Mouse (Mus musculus) testis, adult 2 months (tissue): ENCODE measurements around the gene Lpar3. TPM values are rescaled to one million over a fixed set of nuclear protein-coding genes. Genes with fewer than 3 reads are reported as not detected.

ENCODE experiments used
- H3K27ac ChIP-seq: fragments of 200-500 bp; 2 replicates; pipeline ENCODE4 v1.5.1; 2012; ENCODE audit warnings: low read depth, low read length; ENCODE audit not compliant: control insufficient read depth, insufficient read depth
- H3K27me3 ChIP-seq: fragments of 200-500 bp; 2 replicates; pipeline ENCODE4 v1.6.1; 2012; ENCODE audit warnings: mild to moderate bottlenecking, low read length, moderate library complexity; ENCODE audit not compliant: control insufficient read depth, insufficient read depth
- H3K36me3 ChIP-seq: fragments of 200-500 bp; 2 replicates; pipeline ENCODE4 v1.6.1; 2012; ENCODE audit warnings: mild to moderate bottlenecking, low read length; ENCODE audit not compliant: control insufficient read depth, insufficient read depth
- H3K4me1 ChIP-seq: fragments of 200-500 bp; 2 replicates; pipeline ENCODE4 v1.6.1; 2012; ENCODE audit warnings: low read length; ENCODE audit not compliant: control insufficient read depth, insufficient read depth
- H3K4me3 ChIP-seq: fragments of 200-500 bp; 2 replicates; pipeline ENCODE4 v1.5.1; 2012; ENCODE audit warnings: low read depth, mild to moderate bottlenecking, low read length, moderate library complexity, mixed read lengths; ENCODE audit not compliant: control insufficient read depth
- CTCF ChIP-seq: fragments of 200-500 bp; IDR thresholded peaks from 2 replicates; pipeline ENCODE4 v1.5.1; 2012; ENCODE audit warnings: low read depth, mild to moderate bottlenecking, inconsistent platforms, low read length, moderate library complexity; ENCODE audit not compliant: control insufficient read depth, insufficient read depth, insufficient replicate concordance
- POLR2A ChIP-seq: fragments of 200-500 bp; IDR thresholded peaks from 2 replicates; pipeline ENCODE4 v1.6.1; 2012; ENCODE audit warnings: low read depth, mild to moderate bottlenecking, inconsistent platforms, low read length, moderate library complexity; ENCODE audit not compliant: control insufficient read depth
- polyA plus RNA-seq: library from polyadenylated mRNA; depleted of rRNA; stranded (reverse); fragments of >200 nt; gene quantifications from 2 replicates; pipeline ENCODE4 v1.2.3, GENCODE M21; 2012

The Lpar3 gene
- polyA plus RNA-seq, 1 experiment = 27.0 TPM

GRCm38 (mm10) chr3:146184992-146185657 lies 35.6 kb upstream of the Lpar3 start:
- H3K4me3 ChIP-seq = no peak overlapping the region
- no peaks in the 10 kb centered on the region for H3K36me3 ChIP-seq
- H3K27me3 ChIP-seq = no peaks in the 10 kb centered on the region
- TF ChIP-seq POLR2A (no peak), CTCF (peak; percentile 66; the same call in 1 of the 2 replicates)
- H3K27ac ChIP-seq = no peak overlapping the region
- H3K4me1 ChIP-seq = no peaks in the 10 kb centered on the region

- Histone ChIP-seq H3K27ac (no peak overlapping the region), H3K4me3 (no peak overlapping the region), H3K27me3 (no peaks in the 10 kb centered on the region), H3K36me3 (no peaks in the 10 kb centered on the region), H3K4me1 (no peaks in the 10 kb centered on the region)
- no peak for TF ChIP-seq CTCF
- no peak for TF ChIP-seq POLR2A
Observed at GRCm38 (mm10) chr3:146186033-146186432, 34.7 kb upstream of the Lpar3 start.

GRCm38 (mm10) chr3:146189933-146190332 lies 30.8 kb upstream of the Lpar3 start:
- Histone ChIP-seq H3K4me3 (no peak overlapping the region), H3K4me1 (no peaks in the 10 kb centered on the region; the same call in 1 of the 2 replicates), H3K27me3 (no peaks in the 10 kb centered on the region), H3K27ac (no peak overlapping the region), H3K36me3 (no peaks in the 10 kb centered on the region)
- TF ChIP-seq CTCF = no peak
- TF ChIP-seq POLR2A = no peak

GRCm38 (mm10) chr3:146192507-146192906 lies 28.3 kb upstream of the Lpar3 start:
- Histone ChIP-seq H3K4me3 (no peak overlapping the region), H3K36me3 (no peaks in the 10 kb centered on the region), H3K4me1 (no peaks in the 10 kb centered on the region; the same call in 1 of the 2 replicates), H3K27me3 (no peaks in the 10 kb centered on the region), H3K27ac (no peak overlapping the region)
- TF ChIP-seq POLR2A = no peak
- no peak for TF ChIP-seq CTCF

GRCm38 (mm10) chr3:146195153-146195552 lies 25.6 kb upstream of the Lpar3 start:
- Histone ChIP-seq H3K4me1 (no peaks in the 10 kb centered on the region; the same call in 1 of the 2 replicates), H3K4me3 (peak overlapping the region; percentile 43), H3K36me3 (no peaks in the 10 kb centered on the region), H3K27ac (no peak overlapping the region), H3K27me3 (no peaks in the 10 kb centered on the region)
- no peak for TF ChIP-seq CTCF
- no peak for TF ChIP-seq POLR2A

- Histone ChIP-seq H3K4me3 (no peak overlapping the region), H3K36me3 (no peaks in the 10 kb centered on the region), H3K27me3 (no peaks in the 10 kb centered on the region), H3K4me1 (no peaks in the 10 kb centered on the region; the same call in 1 of the 2 replicates), H3K27ac (no peak overlapping the region)
- TF ChIP-seq POLR2A (no peak), CTCF (no peak)
Observed at GRCm38 (mm10) chr3:146196301-146196700, 24.5 kb upstream of the Lpar3 start.

GRCm38 (mm10) chr3:146196780-146197743 lies 23.7 kb upstream of the Lpar3 start:
- TF ChIP-seq POLR2A (no peak), CTCF (no peak)
- H3K27me3 ChIP-seq = no peaks in the 10 kb centered on the region
- no peak overlapping the region for H3K27ac ChIP-seq
- no peaks in the 10 kb centered on the region; the same call in 1 of the 2 replicates for H3K4me1 ChIP-seq
- H3K36me3 ChIP-seq = no peaks in the 10 kb centered on the region
- H3K4me3 ChIP-seq = no peak overlapping the region
